Mouse (Mus musculus): Measurements from ENCODE around the gene Bco1. TPM values are rescaled to one million over a fixed set of nuclear protein-coding genes. Genes with fewer than 3 reads are reported as not detected.
A peak's percentile ranks its signal among the peaks of the same experiment; 100 is the strongest.

The Bco1 gene
- total RNA-seq (2021), result under 1 TPM; 0.30 to 0.79 TPM
- long read RNA-seq, experiment 1, result 0 reads
- long read RNA-seq, experiment 2, result 0 reads

- no peak for DNase-seq
These were observed at the start of gene Bco1 for GRCm38 (mm10) chr8:117095647-117096046. Gene Bco1 (plus strand): TSS chr8:117095854.

GRCm38 (mm10) chr8:117049444-117049843 lies 46.2 kb upstream of the Bco1 start:
- DNase-seq, result no peak

- peak; percentile 31 to 41 for DNase-seq
These were observed 44.9 kb upstream of the Bco1 start for GRCm38 (mm10) chr8:117050763-117051162.

- no peak for DNase-seq
These were observed 44.3 kb upstream of the Bco1 start for GRCm38 (mm10) chr8:117051316-117051715.

GRCm38 (mm10) chr8:117053135-117054079 lies 42.2 kb upstream of the Bco1 start:
- DNase-seq, result peak; percentile 73 to 83

GRCm38 (mm10) chr8:117054146-117054545 lies 41.5 kb upstream of the Bco1 start:
- no peak for DNase-seq

GRCm38 (mm10) chr8:117055097-117055496 lies 40.6 kb upstream of the Bco1 start:
- DNase-seq, result no peak

- no peak for DNase-seq
These were observed 36.6 kb upstream of the Bco1 start for GRCm38 (mm10) chr8:117059021-117059420.

- peak in 1 of 2 experiments; percentile 10 for DNase-seq
These were observed 35.3 kb upstream of the Bco1 start for GRCm38 (mm10) chr8:117060306-117060705.

- peak; percentile 33 to 39 for DNase-seq
These were observed 34.3 kb upstream of the Bco1 start for GRCm38 (mm10) chr8:117061180-117061880.

GRCm38 (mm10) chr8:117066955-117067354 lies 28.7 kb upstream of the Bco1 start:
- no peak for DNase-seq

GRCm38 (mm10) chr8:117067396-117067795 lies 28.3 kb upstream of the Bco1 start:
- no peak for DNase-seq

GRCm38 (mm10) chr8:117068294-117068693 lies 27.4 kb upstream of the Bco1 start:
- no peak for DNase-seq

GRCm38 (mm10) chr8:117069708-117070107 lies 25.9 kb upstream of the Bco1 start:
- peak in 1 of 2 experiments; percentile 24 for DNase-seq

- no peak for DNase-seq
These were observed 21.1 kb upstream of the Bco1 start for GRCm38 (mm10) chr8:117074350-117075182.

GRCm38 (mm10) chr8:117078367-117078926 lies 17.2 kb upstream of the Bco1 start:
- DNase-seq, result no peak

GRCm38 (mm10) chr8:117079652-117080051 lies 16.0 kb upstream of the Bco1 start:
- DNase-seq, result no peak

- no peak for DNase-seq
These were observed 13.2 kb upstream of the Bco1 start, which contains the start of gene Pkd1l2 for GRCm38 (mm10) chr8:117082399-117082872. Gene Pkd1l2 (minus strand): TSS chr8:117082449.

- DNase-seq, result no peak
These were observed 12.6 kb upstream of the Bco1 start for GRCm38 (mm10) chr8:117082947-117083559.

- DNase-seq, result peak in 1 of 2 experiments; percentile 34
These were observed 10.1 kb upstream of the Bco1 start for GRCm38 (mm10) chr8:117085521-117085920.

GRCm38 (mm10) chr8:117087036-117087435 lies 8.6 kb upstream of the Bco1 start:
- DNase-seq, result no peak

Data from adrenal gland, postnatal 36 days (tissue).